Mouse (Mus musculus): ENCODE measurements around the gene BC003965. TPM values are rescaled to one million over a fixed set of nuclear protein-coding genes. Genes with fewer than 3 reads are reported as not detected.
A peak's percentile ranks its signal among the peaks of the same experiment; 100 is the strongest.

The BC003965 gene
- polyA plus RNA-seq (2014; fragmentation: Nextera tagmentation; extraction: Ambion mirVana): 33.3 and 35.4 TPM in 2 replicates

DNA sequence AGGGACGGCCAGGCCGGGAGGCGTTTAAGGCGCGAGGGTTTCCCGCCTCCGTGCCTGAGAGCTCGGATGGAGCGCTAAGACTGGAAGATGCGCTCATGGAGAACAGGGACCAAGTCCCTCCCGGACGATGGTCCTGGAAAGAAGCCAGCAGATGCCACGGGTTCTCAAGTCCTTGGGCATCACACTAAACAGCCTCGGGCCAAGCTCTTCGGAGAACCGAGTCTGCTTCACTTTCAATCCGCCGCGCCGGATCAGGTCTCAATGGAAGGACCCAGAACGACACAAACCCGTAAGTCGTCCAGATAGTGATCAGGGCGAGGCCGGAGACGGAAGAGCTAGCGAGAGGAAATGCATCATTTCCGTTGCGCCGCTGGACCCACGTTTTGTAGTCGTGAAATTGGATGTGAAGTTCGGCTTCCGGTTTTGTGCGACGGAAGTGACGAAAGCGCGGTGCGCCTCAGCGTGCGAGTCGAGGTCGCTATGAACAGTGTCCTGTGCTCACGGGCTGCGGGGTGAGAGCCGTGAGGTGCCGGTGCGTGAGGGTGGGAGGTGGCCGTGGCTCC lies at the start of gene BC003965:
Gene BC003965, plus strand, starts transcription at position 426 of the 563 bp plus-strand sequence.
- Histone ChIP-seq H3K9me3 (ENCODE audit: control insufficient read depth, low read length) (no peaks in the 10 kb centered on the region), H3K9ac (ENCODE audit: low read length) (peak within 1 kb of the TSS; percentile 75), H3K4me2 (ENCODE audit: low read depth, low read length, severe bottlenecking) (peak within 1 kb of the TSS; percentile 98), H3K4me3 (ENCODE audit: low read depth, low read length) (peak within 1 kb of the TSS; percentile 91), H3K27ac (ENCODE audit: low read depth, low read length) (peak within 1 kb of the TSS; percentile 85), H3K36me3 (ENCODE audit: control insufficient read depth, insufficient read depth, low read length) (no peaks in the 10 kb centered on the region), H3K4me1 (replicated peaks; ENCODE audit: control insufficient read depth, insufficient read depth, low read length) (peaks cover 10% of the 10 kb centered on the region; the same call in 1 of the 2 replicates), H3K27me3 (ENCODE audit: control insufficient read depth, insufficient read depth, low read length) (no peaks in the 10 kb centered on the region)
- WGBS: under 1% methylated on average over 50 of the region's 50 CpGs
- peak; percentile 85 for ATAC-seq (replicated peaks; ENCODE audit: low FRiP score)
- peak; percentile 98 for DNase-seq (ENCODE audit: low spot score)

DNA sequence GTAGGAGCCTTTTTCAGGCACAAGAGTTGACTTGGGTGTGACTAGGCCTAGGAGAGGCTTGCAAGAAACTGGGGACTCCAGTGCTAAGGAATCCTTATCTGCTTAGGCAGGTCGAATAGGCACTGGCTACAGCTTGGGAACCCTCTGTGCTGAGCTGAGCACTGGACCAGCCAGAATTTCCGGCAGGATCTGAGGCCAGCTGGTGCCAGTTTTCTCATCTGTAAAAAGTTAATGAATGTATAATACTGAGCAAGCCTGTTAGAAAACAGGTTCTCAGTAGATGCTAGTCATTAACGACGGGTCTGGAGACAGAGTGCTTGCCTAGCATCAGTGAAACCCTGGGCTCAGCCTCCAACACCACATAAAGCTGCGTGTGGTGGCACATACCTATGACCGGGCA lies 48.7 kb upstream of the BC003965 start:
- no peak overlapping the region for H3K27ac ChIP-seq (ENCODE audit: low read depth, low read length)
- no peak overlapping the region for H3K9ac ChIP-seq (ENCODE audit: low read length)
- DNase-seq (ENCODE audit: low spot score) (no peak), ATAC-seq (replicated peaks; ENCODE audit: low FRiP score) (no peak)
- no peak overlapping the region for H3K4me2 ChIP-seq (ENCODE audit: low read depth, low read length, severe bottlenecking)
- no peaks in the 10 kb centered on the region for H3K27me3 ChIP-seq (ENCODE audit: control insufficient read depth, insufficient read depth, low read length)
- H3K4me1 ChIP-seq (replicated peaks; ENCODE audit: control insufficient read depth, insufficient read depth, low read length): peaks cover 8% of the 10 kb centered on the region; the same call in 1 of the 2 replicates
- H3K4me3 ChIP-seq (ENCODE audit: low read depth, low read length): no peak overlapping the region
- no peaks in the 10 kb centered on the region for H3K36me3 ChIP-seq (ENCODE audit: control insufficient read depth, insufficient read depth, low read length)
- no peaks in the 10 kb centered on the region for H3K9me3 ChIP-seq (ENCODE audit: control insufficient read depth, low read length)
- 91% methylated on average over 6 of the region's 6 CpGs for WGBS

DNA sequence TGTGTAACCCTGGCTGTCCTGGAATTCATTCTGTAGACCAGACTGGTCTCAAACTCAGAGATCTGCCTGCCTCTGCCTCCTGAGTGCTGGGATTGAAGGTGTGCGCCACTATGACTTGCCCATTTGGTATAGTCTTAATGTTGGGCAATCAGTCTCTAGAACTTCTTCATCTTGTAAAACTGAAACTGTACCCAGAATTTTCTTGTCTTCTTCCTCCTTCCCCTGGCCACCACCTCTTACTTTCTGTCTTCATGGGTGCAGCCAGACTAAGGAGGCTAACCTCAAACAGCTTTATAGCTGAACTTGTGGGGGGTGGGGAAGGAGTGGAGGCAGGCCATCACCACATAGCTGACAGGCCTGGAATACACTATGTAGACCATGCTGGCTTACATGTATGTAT lies 45.6 kb upstream of the BC003965 start:
- no peak overlapping the region for H3K27ac ChIP-seq (ENCODE audit: low read depth, low read length)
- no peaks in the 10 kb centered on the region for H3K27me3 ChIP-seq (ENCODE audit: control insufficient read depth, insufficient read depth, low read length)
- 93% methylated on average over 1 of the region's 1 CpGs for WGBS
- H3K4me1 ChIP-seq (replicated peaks; ENCODE audit: control insufficient read depth, insufficient read depth, low read length): peaks cover 8% of the 10 kb centered on the region; the same call in 1 of the 2 replicates
- no peaks in the 10 kb centered on the region for H3K36me3 ChIP-seq (ENCODE audit: control insufficient read depth, insufficient read depth, low read length)
- ATAC-seq (replicated peaks; ENCODE audit: low FRiP score): no peak
- no peaks in the 10 kb centered on the region for H3K9me3 ChIP-seq (ENCODE audit: control insufficient read depth, low read length)
- H3K4me2 ChIP-seq (ENCODE audit: low read depth, low read length, severe bottlenecking): no peak overlapping the region
- DNase-seq (ENCODE audit: low spot score): no peak
- H3K4me3 ChIP-seq (ENCODE audit: low read depth, low read length): no peak overlapping the region
- H3K9ac ChIP-seq (ENCODE audit: low read length): no peak overlapping the region

DNA sequence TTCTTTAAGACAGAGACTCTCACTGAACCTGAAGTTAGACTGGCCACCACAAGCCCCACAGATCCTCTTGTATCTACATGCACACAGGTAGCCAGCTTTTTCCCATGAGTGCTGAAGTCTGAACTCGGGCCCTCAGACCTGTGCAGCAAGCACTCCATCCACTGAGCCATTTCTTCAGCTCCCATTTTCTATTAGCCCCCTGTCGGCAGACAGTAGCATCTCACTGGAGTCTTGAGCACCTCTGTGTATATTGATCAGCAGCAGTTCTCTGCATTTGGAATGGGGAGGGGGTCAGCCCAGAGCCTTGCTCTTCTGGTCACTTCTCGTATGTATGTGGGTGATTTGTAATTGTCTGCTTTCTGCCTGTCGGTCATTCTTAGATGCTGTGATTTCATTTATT lies 44.4 kb upstream of the BC003965 start:
- H3K27ac ChIP-seq (ENCODE audit: low read depth, low read length): no peak overlapping the region
- no peaks in the 10 kb centered on the region for H3K9me3 ChIP-seq (ENCODE audit: control insufficient read depth, low read length)
- WGBS: 75% methylated on average over 4 of the region's 4 CpGs
- 0 out of 2 replicates have a peak, but pooled peaks cover 1% of the 10 kb centered on the region for H3K4me1 ChIP-seq (replicated peaks; ENCODE audit: control insufficient read depth, insufficient read depth, low read length)
- no peak overlapping the region for H3K9ac ChIP-seq (ENCODE audit: low read length)
- H3K4me2 ChIP-seq (ENCODE audit: low read depth, low read length, severe bottlenecking): no peak overlapping the region
- no peaks in the 10 kb centered on the region for H3K27me3 ChIP-seq (ENCODE audit: control insufficient read depth, insufficient read depth, low read length)
- DNase-seq (ENCODE audit: low spot score) (no peak), ATAC-seq (replicated peaks; ENCODE audit: low FRiP score) (no peak)
- H3K36me3 ChIP-seq (ENCODE audit: control insufficient read depth, insufficient read depth, low read length): no peaks in the 10 kb centered on the region
- H3K4me3 ChIP-seq (ENCODE audit: low read depth, low read length): no peak overlapping the region

DNA sequence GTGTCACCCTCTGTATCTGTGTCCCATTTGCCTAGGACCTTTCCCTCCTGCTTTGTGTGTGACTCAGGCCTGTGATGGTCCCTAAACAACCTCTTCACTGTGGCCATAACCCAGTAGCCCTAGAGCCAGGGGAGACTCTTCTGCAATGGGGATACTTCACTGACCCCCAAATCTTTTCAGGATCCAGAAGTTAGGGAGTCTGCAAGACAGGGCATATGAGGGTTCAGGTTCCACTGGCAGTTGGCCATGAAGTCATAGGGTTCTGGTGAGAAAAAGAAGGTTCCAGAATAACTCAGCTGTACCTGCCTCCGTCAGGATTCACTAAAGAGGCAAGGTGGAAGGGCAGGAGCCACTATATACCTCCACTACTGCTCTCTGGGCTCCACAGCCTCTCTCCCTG lies 22.2 kb upstream of the BC003965 start, which contains the start of gene Ccdc154:
Gene Ccdc154, plus strand, starts transcription at position 301 of the 400 bp plus-strand sequence.
- Histone ChIP-seq H3K4me2 (ENCODE audit: low read depth, low read length, severe bottlenecking) (no peak within 1 kb of the TSS), H3K9me3 (ENCODE audit: control insufficient read depth, low read length) (no peaks in the 10 kb centered on the region), H3K36me3 (ENCODE audit: control insufficient read depth, insufficient read depth, low read length) (no peaks in the 10 kb centered on the region; the same call in 1 of the 2 replicates), H3K4me3 (ENCODE audit: low read depth, low read length) (no peak within 1 kb of the TSS), H3K9ac (ENCODE audit: low read length) (no peak within 1 kb of the TSS), H3K4me1 (replicated peaks; ENCODE audit: control insufficient read depth, insufficient read depth, low read length) (no peaks in the 10 kb centered on the region), H3K27ac (ENCODE audit: low read depth, low read length) (no peak within 1 kb of the TSS), H3K27me3 (ENCODE audit: control insufficient read depth, insufficient read depth, low read length) (no peaks in the 10 kb centered on the region)
- ATAC-seq (replicated peaks; ENCODE audit: low FRiP score) (no peak), DNase-seq (ENCODE audit: low spot score) (no peak)
- WGBS: 100% methylated on average over 1 of the region's 1 CpGs

GRCm38 (mm10) chr17:25163387-25163786 lies 21.0 kb upstream of the BC003965 start:
- no peaks in the 10 kb centered on the region for H3K9me3 ChIP-seq (ENCODE audit: control insufficient read depth, low read length)
- H3K9ac ChIP-seq (ENCODE audit: low read length): no peak overlapping the region
- DNase-seq (ENCODE audit: low spot score): no peak
- ATAC-seq (replicated peaks; ENCODE audit: low FRiP score): no peak
- no peak overlapping the region for H3K4me3 ChIP-seq (ENCODE audit: low read depth, low read length)
- H3K27ac ChIP-seq (ENCODE audit: low read depth, low read length): no peak overlapping the region
- 78% methylated on average over 7 of the region's 7 CpGs for WGBS
- H3K27me3 ChIP-seq (ENCODE audit: control insufficient read depth, insufficient read depth, low read length): no peaks in the 10 kb centered on the region
- H3K4me2 ChIP-seq (ENCODE audit: low read depth, low read length, severe bottlenecking): no peak overlapping the region
- H3K4me1 ChIP-seq (replicated peaks; ENCODE audit: control insufficient read depth, insufficient read depth, low read length): no peaks in the 10 kb centered on the region
- H3K36me3 ChIP-seq (ENCODE audit: control insufficient read depth, insufficient read depth, low read length): no peaks in the 10 kb centered on the region; the same call in 1 of the 2 replicates

DNA sequence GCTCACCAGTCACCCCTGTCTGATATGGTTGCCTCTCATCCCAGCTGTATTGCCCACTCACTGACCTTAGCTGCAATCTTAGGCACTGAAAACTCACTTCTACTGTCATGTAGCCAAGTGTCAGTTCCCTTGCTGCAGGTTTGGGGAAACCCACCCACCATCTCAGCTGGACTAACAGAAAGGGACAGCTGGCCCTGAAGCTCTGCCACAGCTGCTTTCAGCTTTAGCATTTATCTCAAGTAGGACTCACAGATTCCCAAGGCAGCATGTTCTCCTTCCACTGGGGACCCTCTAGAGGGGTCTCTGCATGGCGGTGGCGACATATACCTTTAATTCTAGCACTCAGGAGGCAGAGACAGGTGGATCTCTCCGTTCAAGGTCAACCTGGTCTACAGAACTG lies 19.6 kb upstream of the BC003965 start:
- H3K27ac ChIP-seq (ENCODE audit: low read depth, low read length): no peak overlapping the region
- no peak for ATAC-seq (replicated peaks; ENCODE audit: low FRiP score)
- no peak overlapping the region for H3K4me2 ChIP-seq (ENCODE audit: low read depth, low read length, severe bottlenecking)
- no peak overlapping the region for H3K9ac ChIP-seq (ENCODE audit: low read length)
- H3K4me3 ChIP-seq (ENCODE audit: low read depth, low read length): no peak overlapping the region
- no peak for DNase-seq (ENCODE audit: low spot score)
- H3K36me3 ChIP-seq (ENCODE audit: control insufficient read depth, insufficient read depth, low read length): no peaks in the 10 kb centered on the region; the same call in 1 of the 2 replicates
- no peaks in the 10 kb centered on the region for H3K9me3 ChIP-seq (ENCODE audit: control insufficient read depth, low read length)
- no peaks in the 10 kb centered on the region for H3K27me3 ChIP-seq (ENCODE audit: control insufficient read depth, insufficient read depth, low read length)
- no peaks in the 10 kb centered on the region for H3K4me1 ChIP-seq (replicated peaks; ENCODE audit: control insufficient read depth, insufficient read depth, low read length)
- WGBS: 87% methylated on average over 3 of the region's 3 CpGs

GRCm38 (mm10) chr17:25165970-25166671 lies 18.2 kb upstream of the BC003965 start:
- DNase-seq (ENCODE audit: low spot score) (no peak), ATAC-seq (replicated peaks; ENCODE audit: low FRiP score) (no peak)
- Histone ChIP-seq H3K9ac (ENCODE audit: low read length) (no peak overlapping the region), H3K4me2 (ENCODE audit: low read depth, low read length, severe bottlenecking) (no peak overlapping the region), H3K4me3 (ENCODE audit: low read depth, low read length) (no peak overlapping the region), H3K27me3 (ENCODE audit: control insufficient read depth, insufficient read depth, low read length) (no peaks in the 10 kb centered on the region), H3K36me3 (ENCODE audit: control insufficient read depth, insufficient read depth, low read length) (no peaks in the 10 kb centered on the region), H3K9me3 (ENCODE audit: control insufficient read depth, low read length) (no peaks in the 10 kb centered on the region), H3K27ac (ENCODE audit: low read depth, low read length) (no peak overlapping the region), H3K4me1 (replicated peaks; ENCODE audit: control insufficient read depth, insufficient read depth, low read length) (no peaks in the 10 kb centered on the region)
- WGBS: 73% methylated on average over 6 of the region's 6 CpGs
